Mouse (Mus musculus) testis, postnatal 10 days (tissue): ENCODE results near the gene Gm49383.
"Not testable (repeated sequence)": the region's sequence is repeated elsewhere in the genome, so short reads cannot be mapped to it uniquely, and the experiment has no call there.

Experiments
- DNase-seq: peaks from one replicate; pipeline ENCODE4 v3.0.0; 2021; ENCODE audit warnings: low spot score

Gm49383 gene

GRCm38 (mm10) chr12:69163586-69163985 lies 33.3 kb downstream of the Gm49383 start:
- DNase-seq, result not testable (repeated sequence)

DNA sequence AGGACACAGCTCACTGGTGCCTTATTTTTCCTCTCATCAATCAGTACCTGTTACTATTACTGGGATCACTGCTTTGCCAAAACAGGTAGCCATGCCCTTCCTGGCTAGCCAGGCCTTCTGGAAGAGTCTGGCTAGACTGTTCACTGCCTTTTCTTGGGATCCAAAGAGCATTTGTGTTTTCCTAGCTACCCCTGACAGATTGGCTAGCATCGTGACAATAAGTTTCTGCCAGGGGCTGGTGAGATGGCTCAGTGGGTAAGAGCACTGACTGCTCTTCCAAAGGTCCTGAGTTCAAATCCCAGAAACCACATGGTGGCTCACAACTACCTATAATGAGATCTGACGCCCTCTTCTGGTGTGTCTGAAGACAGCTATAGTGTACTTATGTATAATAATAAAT lies 36.2 kb downstream of the Gm49383 start:
- DNase-seq, result not testable (repeated sequence)

DNA sequence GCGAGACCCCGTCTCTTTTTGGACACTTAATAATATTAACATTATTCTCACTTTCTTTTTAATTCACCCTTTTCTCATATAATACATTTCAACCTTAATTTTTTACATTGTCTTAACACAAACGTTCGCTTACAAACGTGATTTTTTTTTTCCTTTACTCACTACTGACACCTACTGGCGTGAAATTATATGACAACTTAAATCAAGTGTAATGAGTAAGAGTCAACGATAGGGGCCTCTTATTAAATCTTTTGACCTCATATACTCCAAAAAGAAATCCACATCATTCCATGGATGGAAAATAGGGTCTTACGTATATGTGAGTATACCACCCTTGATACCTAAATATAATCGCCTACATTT lies 37.3 kb downstream of the Gm49383 start:
- no peak for DNase-seq

DNA sequence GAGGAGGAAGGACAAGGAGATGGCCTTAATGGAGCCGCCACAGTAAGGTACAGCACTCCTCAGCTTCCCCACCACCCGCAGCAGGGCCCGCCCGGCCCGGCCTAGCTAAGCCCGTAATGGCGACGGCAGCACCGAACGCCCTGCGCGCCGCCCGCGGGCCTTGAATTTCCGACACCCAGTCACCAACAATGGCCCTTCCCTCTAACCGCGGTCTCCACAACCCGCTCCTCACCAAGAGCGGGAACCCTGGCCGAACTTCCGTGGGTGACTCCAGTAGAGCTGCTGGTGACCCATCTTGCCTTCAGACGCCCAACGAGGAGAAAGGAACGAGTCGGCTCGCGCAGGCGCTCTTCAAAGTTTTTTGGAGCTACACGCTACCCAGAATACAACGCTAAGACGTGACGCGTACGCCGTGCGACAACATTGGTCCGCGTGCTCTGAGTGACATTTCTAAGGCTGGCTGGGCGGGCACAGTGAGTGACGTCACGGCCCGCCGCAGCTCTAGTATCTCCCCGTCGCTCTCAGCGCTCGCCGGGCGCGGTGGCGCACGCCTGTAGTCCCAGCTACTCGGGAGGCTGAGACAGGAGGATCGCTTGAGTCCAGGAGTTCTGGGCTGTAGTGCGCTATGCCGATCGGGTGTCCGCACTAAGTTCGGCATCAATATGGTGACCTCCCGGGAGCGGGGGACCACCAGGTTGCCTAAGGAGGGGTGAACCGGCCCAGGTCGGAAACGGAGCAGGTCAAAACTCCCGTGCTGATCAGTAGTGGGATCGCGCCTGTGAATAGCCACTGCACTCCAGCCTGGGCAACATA lies 37.9 kb downstream of the Gm49383 start, which contains the start of gene Rps29:
Gene Rps29, minus strand, starts transcription at position 422 of the 813 bp plus-strand sequence.
- peak; percentile 96 for DNase-seq

GRCm38 (mm10) chr12:69158366-69158764 lies 38.5 kb downstream of the Gm49383 start:
- no peak for DNase-seq

GRCm38 (mm10) chr12:69157107-69157506 lies 39.8 kb downstream of the Gm49383 start:
- DNase-seq, result no peak

DNA sequence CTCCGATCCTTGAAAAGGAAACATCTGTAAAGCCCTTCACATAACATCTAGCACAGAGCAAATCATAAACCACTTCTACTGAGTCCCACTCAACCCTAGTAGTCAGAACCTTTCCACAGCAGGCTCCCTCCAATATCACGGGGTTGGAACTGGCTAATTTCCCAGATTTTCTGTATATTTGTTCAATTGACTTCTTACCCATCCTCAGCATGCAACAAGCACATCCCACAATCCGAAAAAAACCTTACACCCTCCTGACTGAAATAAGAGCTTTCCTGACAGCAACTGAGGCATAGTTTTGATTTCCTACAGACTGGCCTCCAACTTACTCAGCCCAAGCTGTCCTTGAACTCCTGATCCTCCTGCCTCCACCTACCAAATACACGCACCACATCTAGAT lies 40.5 kb downstream of the Gm49383 start:
- no peak for DNase-seq

DNA sequence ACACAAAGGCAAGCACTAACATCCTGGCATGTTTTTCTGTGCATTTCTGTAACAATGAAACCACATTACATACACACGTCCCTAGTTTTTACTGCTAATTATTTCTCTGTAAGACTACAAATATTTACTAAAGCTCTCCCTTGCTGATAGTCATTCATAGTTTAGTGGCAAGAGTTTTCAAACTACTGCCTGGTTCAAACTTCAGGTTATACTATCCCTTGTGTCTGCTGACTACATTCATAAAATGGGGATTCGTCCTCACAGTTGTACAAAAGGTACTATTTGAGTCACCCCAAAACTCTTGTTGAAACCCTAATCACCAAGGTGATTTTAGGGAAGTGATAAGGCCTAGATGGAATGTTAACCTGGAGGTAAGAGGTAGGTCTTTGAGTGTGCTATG lies 41.0 kb downstream of the Gm49383 start:
- DNase-seq, result no peak

- no peak for DNase-seq
These were observed 46.9 kb downstream of the Gm49383 start for GRCm38 (mm10) chr12:69150049-69150448.

- no peak for DNase-seq
These were observed 49.7 kb downstream of the Gm49383 start for GRCm38 (mm10) chr12:69147166-69147735.

DNA sequence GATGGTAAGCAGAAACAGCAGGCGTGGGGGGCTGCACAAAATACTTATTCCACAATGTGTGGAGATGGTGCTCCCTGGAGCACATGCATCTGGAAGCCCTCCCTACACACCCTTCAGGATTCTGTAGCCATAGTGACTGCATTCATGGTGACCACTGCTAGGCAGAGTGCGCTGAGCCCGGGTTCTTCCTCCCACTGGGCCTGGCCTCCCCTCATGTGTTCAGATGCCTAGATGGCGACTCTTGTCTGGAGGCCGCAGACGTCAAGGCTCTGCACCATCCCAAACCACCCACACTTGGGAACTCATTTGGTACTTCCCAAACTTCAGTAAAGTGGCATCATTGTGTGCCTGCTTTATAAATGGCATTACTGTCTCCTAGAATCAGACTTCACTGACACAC lies 53.4 kb downstream of the Gm49383 start:
- DNase-seq, result peak; percentile 53

GRCm38 (mm10) chr12:69139841-69140240 lies 57.1 kb downstream of the Gm49383 start:
- DNase-seq, result no peak

DNA sequence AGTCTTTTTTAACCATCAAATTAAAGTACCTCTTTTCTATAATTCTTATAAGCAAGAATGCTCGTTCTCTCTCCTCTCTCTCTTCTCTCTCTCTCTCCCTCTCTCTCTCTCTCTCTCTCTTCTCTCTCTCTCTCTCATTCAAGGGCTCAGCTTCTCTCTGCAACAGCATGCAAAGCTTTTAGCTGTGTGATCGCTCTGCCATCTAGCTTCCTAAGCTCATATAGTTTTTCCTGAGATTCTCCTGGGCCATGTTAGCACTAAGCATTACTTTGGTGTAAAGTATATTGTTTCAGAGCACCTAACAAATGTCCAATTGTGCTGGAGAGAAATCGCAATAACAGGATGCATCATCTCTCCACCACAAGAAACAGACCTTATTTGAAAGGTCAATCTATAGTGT lies 57.7 kb downstream of the Gm49383 start:
- DNase-seq, result no peak
